Mouse (Mus musculus) small intestine, adult 2 months (tissue): ENCODE results near the gene Mpv17. TPM values are rescaled to one million over a fixed set of nuclear protein-coding genes. Genes with fewer than 3 reads are reported as not detected.

Experiments used
- H3K27ac ChIP-seq: fragments of 200-500 bp; 2 replicates; pipeline ENCODE4 v1.5.1; 2012; ENCODE audit warnings: low read depth, low read length, control low read depth, inconsistent platforms; ENCODE audit not compliant: insufficient read depth
- H3K27me3 ChIP-seq: fragments of 200-500 bp; 2 replicates; pipeline ENCODE4 v1.6.1; 2012; ENCODE audit warnings: mild to moderate bottlenecking, moderate library complexity, low read length, inconsistent platforms; ENCODE audit not compliant: control insufficient read depth, insufficient read depth
- H3K36me3 ChIP-seq: fragments of 200-500 bp; 2 replicates; pipeline ENCODE4 v1.6.1; 2012; ENCODE audit warnings: mild to moderate bottlenecking, low read length, control low read depth, inconsistent platforms; ENCODE audit not compliant: control insufficient read depth, insufficient read depth
- H3K4me1 ChIP-seq: fragments of 200-500 bp; 2 replicates; pipeline ENCODE4 v1.6.1; 2012; ENCODE audit warnings: low read length, inconsistent platforms, mixed read lengths; ENCODE audit not compliant: control insufficient read depth, insufficient read depth, insufficient read length
- H3K4me3 ChIP-seq: fragments of 200-500 bp; 2 replicates; pipeline ENCODE4 v1.5.1; 2012; ENCODE audit warnings: low read depth, mild to moderate bottlenecking, control low read depth, inconsistent platforms, low read length, moderate library complexity
- CTCF ChIP-seq: fragments of 200-500 bp; IDR thresholded peaks from 2 replicates; pipeline ENCODE4 v1.5.1; 2012; ENCODE audit warnings: low read depth, mild to moderate bottlenecking, control low read depth, inconsistent platforms, low read length, moderate library complexity, mixed read lengths; ENCODE audit not compliant: insufficient replicate concordance, insufficient read length; ENCODE audit errors: extremely low read depth
- POLR2A ChIP-seq: fragments of 200-500 bp; IDR thresholded peaks from 2 replicates; pipeline ENCODE4 v1.6.1; 2012; ENCODE audit warnings: low read depth, mild to moderate bottlenecking, control low read depth, inconsistent platforms, low read length, moderate library complexity
- WGBS: fragments of 180-500 bp; shearing (Covaris S2); methylation state at CpG from one replicate; pipeline ENCODE4 v1.1.7; 2018; 5-methylcytosine and 5-hydroxymethylcytosine counted together
- polyA plus RNA-seq: library from polyadenylated mRNA; depleted of rRNA; stranded (reverse); fragments of >200 nt; gene quantifications from 2 replicates; pipeline ENCODE4 v1.2.3, GENCODE M21; 2012; rRNA removed

The Mpv17 gene
- polyA plus RNA-seq, 1 experiment: 33.2 TPM

DNA sequence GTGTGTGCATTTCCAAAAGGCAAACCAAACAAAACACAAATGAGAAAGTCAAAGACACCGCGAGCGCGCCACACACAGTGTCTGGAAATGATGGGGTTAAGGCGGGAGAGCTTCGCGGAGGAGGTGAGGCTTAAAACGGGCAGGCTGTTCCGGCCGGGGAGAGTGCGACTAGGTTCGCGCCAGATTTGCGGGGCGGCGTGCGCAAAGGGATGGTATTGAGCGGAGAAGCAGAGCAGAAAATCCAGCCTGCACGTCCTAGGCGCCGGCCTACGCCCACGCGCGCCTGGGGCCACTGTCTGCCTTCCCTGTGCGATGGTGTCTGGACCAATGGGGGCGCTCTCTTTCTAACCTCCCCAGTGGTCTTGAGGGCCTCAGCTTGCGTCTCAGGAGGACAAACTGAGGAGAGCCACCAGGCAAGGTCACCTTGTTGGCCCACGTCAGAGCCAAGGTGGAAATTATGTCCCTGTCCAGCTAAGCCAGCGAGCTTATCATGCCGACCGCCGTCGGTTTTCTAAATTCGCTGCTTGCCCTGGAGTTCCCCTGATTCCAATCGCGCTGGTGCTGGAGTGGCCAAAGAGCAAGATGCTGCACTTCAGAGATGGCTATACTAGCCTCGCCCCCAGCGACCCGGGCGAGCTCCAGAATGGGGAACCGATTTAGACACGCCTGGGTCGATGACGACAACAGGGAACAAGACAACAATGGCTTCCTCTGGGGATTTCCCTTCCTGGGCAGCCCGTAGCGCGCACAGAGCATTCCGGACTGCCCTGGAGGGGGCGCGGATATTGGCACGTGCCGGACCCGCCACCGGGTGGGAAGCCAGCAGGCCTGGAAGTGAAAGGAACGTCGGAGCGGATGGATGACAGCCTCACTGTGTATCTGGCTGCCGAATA lies 59.0 kb downstream of the Mpv17 start:
- WGBS: under 1% methylated on average over 59 of the region's 59 CpGs

DNA sequence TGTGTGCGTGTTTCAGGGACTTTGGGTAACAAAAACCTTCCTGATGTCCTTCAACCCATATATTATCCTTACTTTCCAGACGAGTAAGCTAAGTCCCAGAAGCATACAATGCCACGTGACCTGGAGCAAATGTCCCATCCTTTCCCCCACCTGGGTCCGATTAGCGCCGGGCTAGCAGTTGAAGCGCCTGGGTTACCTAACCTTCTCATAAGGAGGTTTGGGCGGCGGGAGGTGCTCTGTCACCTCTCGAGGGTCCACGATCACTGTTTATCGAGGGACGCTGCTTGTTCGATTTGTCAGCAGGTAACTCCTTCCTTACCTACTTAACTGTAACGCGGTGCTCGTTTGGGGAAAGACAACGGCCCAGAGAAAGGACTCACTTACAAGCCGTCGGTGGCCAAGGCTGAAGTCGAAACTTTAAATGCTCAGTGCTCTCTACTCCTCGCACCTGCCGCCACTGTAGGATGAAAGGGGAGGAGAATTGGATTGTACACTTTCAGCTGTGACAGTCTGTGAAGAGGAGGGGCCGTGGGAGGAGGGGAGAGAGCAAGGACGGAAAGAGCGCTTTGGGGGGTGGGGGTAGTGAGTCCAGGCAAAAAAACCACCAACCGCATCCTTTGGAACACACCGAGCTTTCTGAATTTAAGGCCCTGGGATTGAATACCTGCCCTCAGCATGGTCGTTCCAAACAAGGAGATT lies 59.8 kb downstream of the Mpv17 start:
- no peak overlapping the region for H3K27ac ChIP-seq
- peaks cover 16% of the 10 kb centered on the region for H3K4me1 ChIP-seq
- 2% methylated on average over 29 of the region's 29 CpGs for WGBS
- H3K27me3 ChIP-seq: peaks cover 58% of the 10 kb centered on the region
- no peaks in the 10 kb centered on the region for H3K36me3 ChIP-seq
- TF ChIP-seq POLR2A (no peak), CTCF (no peak)
- H3K4me3 ChIP-seq: peak overlapping the region; percentile 47

More for the DNA sequence above, 59.0 kb downstream of the Mpv17 start:
- Histone ChIP-seq H3K36me3 (no peaks in the 10 kb centered on the region), H3K4me1 (peaks cover 16% of the 10 kb centered on the region), H3K27me3 (peaks cover 58% of the 10 kb centered on the region), H3K4me3 (peak overlapping the region; percentile 47), H3K27ac (no peak overlapping the region)
- TF ChIP-seq CTCF (no peak), POLR2A (no peak)

GRCm38 (mm10) chr5:31093151-31094041 lies 60.7 kb downstream of the Mpv17 start:
- WGBS: 2% methylated on average over 50 of the region's 54 CpGs
- peaks cover 58% of the 10 kb centered on the region for H3K27me3 ChIP-seq
- peak overlapping the region; percentile 64 for H3K4me3 ChIP-seq
- no peak for TF ChIP-seq CTCF
- no peak for TF ChIP-seq POLR2A
- peaks cover 16% of the 10 kb centered on the region for H3K4me1 ChIP-seq
- H3K36me3 ChIP-seq: no peaks in the 10 kb centered on the region
- no peak overlapping the region for H3K27ac ChIP-seq

DNA sequence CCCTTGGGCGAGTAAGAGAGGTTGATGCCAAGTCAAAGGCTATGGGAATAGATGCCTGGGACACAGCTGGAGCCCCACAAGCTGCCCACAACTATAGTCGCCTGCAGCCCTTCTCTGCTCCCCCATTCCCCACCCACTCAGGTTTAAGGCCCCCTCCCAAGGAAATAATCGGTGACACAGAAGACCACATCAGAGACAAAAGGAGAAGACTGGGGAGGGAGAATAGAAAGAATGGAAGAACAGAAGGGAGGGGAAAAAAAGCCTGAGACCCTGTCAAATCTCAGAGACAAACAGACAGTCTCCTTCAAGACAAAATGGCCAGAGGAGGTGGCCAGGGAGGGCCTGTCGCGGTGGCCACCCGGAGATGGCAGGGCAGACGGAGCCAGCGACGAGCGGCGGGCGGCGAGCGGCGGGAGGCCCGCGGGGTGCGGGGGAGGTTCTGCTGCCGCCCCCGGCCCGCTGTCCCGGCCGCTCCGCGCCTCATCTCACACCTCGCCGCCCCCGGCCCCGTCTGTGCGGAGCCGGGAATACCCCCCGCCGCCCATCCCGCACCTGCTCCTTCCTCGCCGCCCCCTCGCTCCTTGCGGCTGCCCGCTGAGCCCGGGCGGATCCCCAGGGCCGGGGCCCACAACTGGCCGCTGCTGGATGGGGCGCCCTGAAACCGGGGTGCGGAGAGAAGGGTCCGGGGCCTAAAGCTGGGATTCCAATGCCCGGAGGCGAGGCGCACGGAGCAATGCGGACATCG lies 61.6 kb downstream of the Mpv17 start:
- H3K4me3 ChIP-seq: peak overlapping the region; percentile 64
- TF ChIP-seq POLR2A (no peak), CTCF (no peak)
- no peak overlapping the region for H3K27ac ChIP-seq
- 6% methylated on average over 53 of the region's 53 CpGs for WGBS
- H3K36me3 ChIP-seq: no peaks in the 10 kb centered on the region
- H3K27me3 ChIP-seq: peaks cover 58% of the 10 kb centered on the region
- peaks cover 16% of the 10 kb centered on the region for H3K4me1 ChIP-seq

Other genes with a start within 250 kb of the Mpv17 start
- gene Ost4, start 246.5 kb downstream of the Mpv17 start, polyA plus RNA-seq: 161 and 211 TPM in 2 replicates
- 51.8 and 81.9 TPM in 2 replicates for gene Emilin1, start 240.8 kb downstream of the Mpv17 start, polyA plus RNA-seq
- gene Khk, start 232.8 kb downstream of the Mpv17 start, polyA plus RNA-seq: 285 and 579 TPM in 2 replicates
- gene Cgref1, start 208.7 kb downstream of the Mpv17 start, polyA plus RNA-seq: 219 and 481 TPM in 2 replicates
- 249 and 335 TPM in 2 replicates for gene Preb, start 193.9 kb downstream of the Mpv17 start, polyA plus RNA-seq
- gene Tcf23, start 185.6 kb downstream of the Mpv17 start, polyA plus RNA-seq: 0.44 and 2.0 TPM in 2 replicates
- 29.3 and 51.4 TPM in 2 replicates for gene Atraid, start 105.9 kb downstream of the Mpv17 start, polyA plus RNA-seq
- 14.5 and 75.0 TPM in 2 replicates for gene Slc5a6, start 105.3 kb downstream of the Mpv17 start, polyA plus RNA-seq
- 15.4 and 17.5 TPM in 2 replicates for gene Cad, start 99.5 kb downstream of the Mpv17 start, polyA plus RNA-seq
- gene Dnajc5g, start 48.0 kb downstream of the Mpv17 start, polyA plus RNA-seq: not detected in 2 replicates
- gene Slc30a3, start 46.0 kb downstream of the Mpv17 start, polyA plus RNA-seq: 0.15 and 0.17 TPM in 2 replicates
- not detected in 2 replicates for gene Trim54, start 37.5 kb downstream of the Mpv17 start, polyA plus RNA-seq
- gene Ucn, start 15.4 kb downstream of the Mpv17 start, polyA plus RNA-seq: not detected in 2 replicates
- gene Gm29609, start 25.7 kb upstream of the Mpv17 start, polyA plus RNA-seq: 0.98 and 4.1 TPM in 2 replicates
- 16.3 and 21.9 TPM in 2 replicates for gene Gtf3c2, start 25.9 kb upstream of the Mpv17 start, polyA plus RNA-seq
- 37.8 and 56.9 TPM in 2 replicates for gene Snx17, start 39.0 kb upstream of the Mpv17 start, polyA plus RNA-seq
- 30.6 and 43.2 TPM in 2 replicates for gene Eif2b4, start 39.2 kb upstream of the Mpv17 start, polyA plus RNA-seq
- gene Zfp513, start 48.1 kb upstream of the Mpv17 start, polyA plus RNA-seq: 29.0 and 65.0 TPM in 2 replicates
- 39.3 and 67.7 TPM in 2 replicates for gene Ppm1g, start 66.4 kb upstream of the Mpv17 start, polyA plus RNA-seq
- 98.0 and 232 TPM in 2 replicates for gene Nrbp1, start 86.6 kb upstream of the Mpv17 start, polyA plus RNA-seq
- gene Gm9970, start 87.0 kb upstream of the Mpv17 start, polyA plus RNA-seq: 0.82 TPM in 1 of 2 replicates, not detected in the other
- 122 and 205 TPM in 2 replicates for gene Krtcap3, start 97.4 kb upstream of the Mpv17 start, polyA plus RNA-seq
- 18.1 and 20.9 TPM in 2 replicates for gene Ift172, start 136.9 kb upstream of the Mpv17 start, polyA plus RNA-seq
- 1.7 and 1.8 TPM in 2 replicates for gene Fndc4, start 141.8 kb upstream of the Mpv17 start, polyA plus RNA-seq
- 0.05 TPM in 1 of 2 replicates, not detected in the other for gene Gckr, start 143.2 kb upstream of the Mpv17 start, polyA plus RNA-seq